Mouse (Mus musculus) left cerebral cortex, postnatal 14 days (tissue): ENCODE measurements around the gene Ifna7. TPM values are rescaled to one million over a fixed set of nuclear protein-coding genes. Genes with fewer than 3 reads are reported as not detected.
"Not testable (repeated sequence)": the region's sequence is repeated elsewhere in the genome, so short reads cannot be mapped to it uniquely, and the experiment has no call there.

Experiments
- DNase-seq, 2 experiments: peaks; one replicate each; pipeline ENCODE4 v3.0.0; 2021 to 2022; ENCODE audit warnings: low spot score in 2 of 2, mixed read lengths in 1 of 2
- intact Hi-C: fragments of 180-260 bp; cut with DNase I; formaldehyde crosslinking; loops from one replicate; pipeline ENCODE4 v1.15.1; 2025
- total RNA-seq, 2 experiments: library from RNA; stranded (reverse); gene quantifications; 2 replicates each; pipeline ENCODE4 v1.2.3; 2021

The Ifna7 gene
- total RNA-seq, 2 experiments from 2014 or later = not detected

GRCm38 (mm10) chr4:88835225-88835624 lies 19.2 kb downstream of the Ifna7 start, which contains the start of gene Ifna5:
Ifna5 (plus strand) TSS chr4:88835525.
- intact Hi-C loops, DNase-seq: not testable (repeated sequence)

GRCm38 (mm10) chr4:88838828-88839227 lies 22.8 kb downstream of the Ifna7 start:
- peak; percentile 6 to 8 for DNase-seq
- intact Hi-C loops = no loop called here

GRCm38 (mm10) chr4:88840058-88840457 lies 24.0 kb downstream of the Ifna7 start:
- no peak for DNase-seq
- intact Hi-C loops = no loop called here

- DNase-seq = no peak
- intact Hi-C loops = no loop called here
These were observed 25.4 kb downstream of the Ifna7 start, which contains the start of gene Ifna4 for GRCm38 (mm10) chr4:88841438-88841911. Ifna4 (plus strand) TSS chr4:88841861.

GRCm38 (mm10) chr4:88845334-88845733 lies 29.3 kb downstream of the Ifna7 start:
- intact Hi-C loops = no loop called here
- no peak for DNase-seq

- intact Hi-C loops = no loop called here
- no peak for DNase-seq
These were observed 33.7 kb downstream of the Ifna7 start, which contains the start of gene Ifna1 for GRCm38 (mm10) chr4:88849698-88850097. Ifna1 (plus strand) TSS chr4:88850087.

GRCm38 (mm10) chr4:88851026-88851763 lies 35.2 kb downstream of the Ifna7 start:
- DNase-seq = no peak
- intact Hi-C loops = no loop called here

- DNase-seq = no peak
These were observed 43.2 kb downstream of the Ifna7 start for GRCm38 (mm10) chr4:88859214-88859613.

GRCm38 (mm10) chr4:88863309-88863708 lies 47.3 kb downstream of the Ifna7 start:
- DNase-seq = no peak
- intact Hi-C loops = no loop called here

More at GRCm38 (mm10) chr4:88859214-88859613, 43.2 kb downstream of the Ifna7 start:
- intact Hi-C loops = no loop called here

- intact Hi-C loops = no loop called here
- DNase-seq = no peak
These were observed 48.6 kb downstream of the Ifna7 start for GRCm38 (mm10) chr4:88864599-88864998.

GRCm38 (mm10) chr4:88865011-88865569 lies 49.1 kb downstream of the Ifna7 start:
- no peak for DNase-seq
- intact Hi-C loops = no loop called here

Other genes starting within 250 kb of the Ifna7 start
- not detected for gene Ifna14, start 244.4 kb upstream of the Ifna7 start, total RNA-seq
- not detected for gene Ifna9, start 223.8 kb upstream of the Ifna7 start, total RNA-seq
- gene Ifna12, start 212.9 kb upstream of the Ifna7 start, total RNA-seq = not detected
- gene C87499, start 181.8 kb upstream of the Ifna7 start, total RNA-seq = not detected
- gene Ifna13, start 171.8 kb upstream of the Ifna7 start, total RNA-seq = not detected
- not detected for gene Ifna16, start 139.3 kb upstream of the Ifna7 start, total RNA-seq
- gene Ifna2, start 132.3 kb upstream of the Ifna7 start, total RNA-seq = not detected
- not detected for gene Ifnab, start 124.9 kb upstream of the Ifna7 start, total RNA-seq
- gene Gm26566, start 94.4 kb upstream of the Ifna7 start, total RNA-seq = 1 to 10 TPM; 1.0 to 1.5 TPM
- gene Klhl9, start 93.8 kb upstream of the Ifna7 start, total RNA-seq = 100 to 1,000 TPM; 103 to 104 TPM
- gene Gm13271, start 61.4 kb upstream of the Ifna7 start, total RNA-seq = not detected
- gene Gm13283, start 56.1 kb upstream of the Ifna7 start, total RNA-seq = not detected
- gene Gm13290, start 42.4 kb upstream of the Ifna7 start, total RNA-seq = not detected
- gene Gm13289, start 39.3 kb upstream of the Ifna7 start, total RNA-seq = not detected
- not detected for gene Gm13272, start 36.4 kb upstream of the Ifna7 start, total RNA-seq
- gene Ifnz, start 34.1 kb upstream of the Ifna7 start, total RNA-seq = not detected
- gene Gm13276, start 30.5 kb upstream of the Ifna7 start, total RNA-seq = not detected
- gene Gm13277, start 27.6 kb upstream of the Ifna7 start, total RNA-seq = not detected
- not detected for gene Gm13278, start 24.7 kb upstream of the Ifna7 start, total RNA-seq
- not detected for gene Gm13275, start 21.7 kb upstream of the Ifna7 start, total RNA-seq
- gene Gm13279, start 18.8 kb upstream of the Ifna7 start, total RNA-seq = not detected
- gene Gm13285, start 16.6 kb upstream of the Ifna7 start, total RNA-seq = not detected
- gene Gm13287, start 13.0 kb upstream of the Ifna7 start, total RNA-seq = not detected
- gene Gm13288, start 10.7 kb upstream of the Ifna7 start, total RNA-seq = not detected
- gene Ifna11, start 3.7 kb downstream of the Ifna7 start, total RNA-seq = not detected
- gene Ifna6, start 11.2 kb downstream of the Ifna7 start, total RNA-seq = not detected
- not detected for gene Ifna5, start 19.3 kb downstream of the Ifna7 start, total RNA-seq
- not detected for gene Ifna4, start 25.6 kb downstream of the Ifna7 start, total RNA-seq
- gene Ifna1, start 33.9 kb downstream of the Ifna7 start, total RNA-seq = not detected
- gene Ifne, start 64.0 kb downstream of the Ifna7 start, total RNA-seq = not detected